Mouse (Mus musculus) liver, adult 2 months (tissue): ENCODE data around the gene Mgme1. TPM values are rescaled to one million over a fixed set of nuclear protein-coding genes. Genes with fewer than 3 reads are reported as not detected.

Source experiments
- DNase-seq: peaks from one replicate; pipeline ENCODE4 v3.0.0-alpha.2; 2011; ENCODE audit warnings: low read depth, low spot score; ENCODE audit errors: extremely low read depth
- H3K27ac ChIP-seq: fragments of 200-500 bp; replicated peaks from 2 replicates; pipeline ENCODE4 v1.5.1; 2012; ENCODE audit warnings: low read depth, mild to moderate bottlenecking, control low read depth, inconsistent platforms, low read length; ENCODE audit not compliant: insufficient read depth
- H3K27me3 ChIP-seq: fragments of 200-500 bp; 2 replicates; pipeline ENCODE4 v1.6.1; 2012; ENCODE audit warnings: mild to moderate bottlenecking, moderate library complexity, low read length, inconsistent platforms; ENCODE audit not compliant: control insufficient read depth, insufficient read depth
- H3K36me3 ChIP-seq: fragments of 200-500 bp; 2 replicates; pipeline ENCODE4 v1.6.1; 2012; ENCODE audit warnings: low read length, inconsistent platforms; ENCODE audit not compliant: control insufficient read depth, insufficient read depth
- H3K4me1 ChIP-seq: fragments of 200-500 bp; 2 replicates; pipeline ENCODE4 v1.6.1; 2011; ENCODE audit warnings: low read length; ENCODE audit not compliant: control insufficient read depth, insufficient read depth
- H3K4me3 ChIP-seq: fragments of 200-500 bp; 2 replicates; pipeline ENCODE4 v1.5.1; 2011; ENCODE audit warnings: low read depth, mild to moderate bottlenecking, control low read depth, low read length, moderate library complexity; ENCODE audit not compliant: insufficient read depth
- H3K79me2 ChIP-seq: fragments of 200-500 bp; 2 replicates; pipeline ENCODE4 v1.6.1; 2012; ENCODE audit warnings: inconsistent platforms, mild to moderate bottlenecking, low read length, moderate library complexity; ENCODE audit not compliant: control insufficient read depth, insufficient read depth
- H3K9ac ChIP-seq: fragments of 200-500 bp; 2 replicates; pipeline ENCODE4 v1.6.1; 2012; ENCODE audit warnings: low read depth, mild to moderate bottlenecking, control low read depth, inconsistent platforms, low read length
- CTCF ChIP-seq: fragments of 200-500 bp; IDR thresholded peaks from 2 replicates; pipeline ENCODE4 v1.5.1; 2011; ENCODE audit warnings: low read depth, low read length, control low read depth
- POLR2A ChIP-seq: fragments of 200-500 bp; IDR thresholded peaks from 2 replicates; pipeline ENCODE4 v1.6.1; 2011; ENCODE audit warnings: low read length, control low read depth; ENCODE audit not compliant: insufficient read depth; ENCODE audit errors: extremely low read depth
- WGBS: fragments of 180-500 bp; shearing (Covaris S2); methylation state at CpG from one replicate; pipeline ENCODE4 v1.1.7; 2018; 5-methylcytosine and 5-hydroxymethylcytosine counted together
- polyA plus RNA-seq: library from polyadenylated mRNA; depleted of rRNA; stranded (reverse); fragments of >200 nt; gene quantifications from 2 replicates; pipeline ENCODE4 v1.2.3, GENCODE M21; 2012
- total RNA-seq: library from RNA; depleted of rRNA; stranded (reverse); fragments of >200 nt; gene quantifications from 2 replicates; pipeline ENCODE4 v1.2.3, GENCODE M21; 2014

Mgme1 gene
- total and polyA plus RNA-seq, 2 experiments = 3.0 to 7.2 TPM

DNA sequence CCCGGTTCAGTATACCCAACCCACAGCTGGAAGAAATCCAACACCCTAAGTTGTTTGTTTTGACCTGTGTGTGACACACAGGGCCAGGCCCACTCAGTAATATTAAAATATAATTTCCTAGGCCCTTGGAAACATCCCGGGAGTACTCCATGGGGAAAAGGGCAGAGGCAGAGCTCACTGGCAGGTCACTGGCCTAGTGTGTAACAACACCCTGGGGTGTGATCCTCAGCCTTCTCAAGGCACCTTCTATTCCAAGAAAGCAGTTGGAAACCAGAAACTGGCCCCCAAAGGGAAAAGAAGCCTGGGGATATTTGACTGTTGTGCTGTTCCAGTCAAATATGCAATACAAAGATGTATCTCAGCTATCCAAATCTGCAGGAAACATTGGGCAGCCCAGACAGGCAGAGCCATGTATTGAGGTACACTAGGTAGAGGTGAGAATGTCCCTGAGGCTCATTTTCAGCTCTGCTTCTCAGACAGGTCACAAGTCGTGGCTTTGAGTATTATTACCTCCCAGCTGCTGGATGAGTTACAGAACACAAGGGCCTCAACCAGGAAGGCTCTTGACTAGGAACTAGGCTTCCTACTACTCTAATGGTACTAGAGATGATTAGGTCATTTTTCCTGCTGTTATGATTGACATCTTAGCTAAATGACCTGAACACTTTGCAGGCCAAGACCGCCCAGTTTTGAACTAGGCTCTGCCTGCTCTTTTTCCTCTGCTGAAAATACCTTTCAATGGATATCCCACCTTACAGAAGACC is 21.7 kb upstream of the Mgme1 start:
- no peak for DNase-seq
- no peak overlapping the region for H3K27ac ChIP-seq
- WGBS = 58% methylated on average over 4 of the region's 4 CpGs

DNA sequence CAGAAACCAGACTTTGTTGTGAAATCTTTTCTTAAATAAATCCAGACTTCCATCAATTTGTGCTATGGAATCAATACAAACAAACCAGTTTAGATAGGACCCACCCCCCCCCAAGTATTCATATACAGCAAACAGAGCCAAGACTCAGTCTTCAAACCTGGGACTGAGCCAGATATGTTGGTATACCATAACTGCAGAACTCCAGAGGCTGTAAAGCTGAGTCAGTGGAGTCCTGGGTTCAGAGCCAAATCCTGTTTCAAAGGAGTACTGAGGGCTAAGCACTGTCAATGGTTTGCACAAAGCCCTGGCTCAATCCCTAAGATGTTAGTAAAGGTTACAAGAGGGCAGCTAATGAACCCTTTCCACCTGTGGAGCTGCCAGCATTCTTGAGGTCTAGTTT is 20.4 kb upstream of the Mgme1 start:
- no peak for TF ChIP-seq POLR2A
- no peak for TF ChIP-seq CTCF
- Histone ChIP-seq H3K79me2 (no peaks in the 10 kb centered on the region), H3K36me3 (peaks cover 54% of the 10 kb centered on the region), H3K4me1 (peaks cover 10% of the 10 kb centered on the region), H3K4me3 (no peak overlapping the region), H3K9ac (no peak overlapping the region), H3K27ac (no peak overlapping the region), H3K27me3 (no peaks in the 10 kb centered on the region)
- DNase-seq = no peak

More for the DNA sequence above, 21.7 kb upstream of the Mgme1 start:
- TF ChIP-seq POLR2A = no peak
- TF ChIP-seq CTCF = no peak
- Histone ChIP-seq H3K4me1 (peaks cover 10% of the 10 kb centered on the region), H3K79me2 (no peaks in the 10 kb centered on the region), H3K4me3 (no peak overlapping the region), H3K9ac (no peak overlapping the region), H3K36me3 (peaks cover 41% of the 10 kb centered on the region), H3K27me3 (no peaks in the 10 kb centered on the region)

DNA sequence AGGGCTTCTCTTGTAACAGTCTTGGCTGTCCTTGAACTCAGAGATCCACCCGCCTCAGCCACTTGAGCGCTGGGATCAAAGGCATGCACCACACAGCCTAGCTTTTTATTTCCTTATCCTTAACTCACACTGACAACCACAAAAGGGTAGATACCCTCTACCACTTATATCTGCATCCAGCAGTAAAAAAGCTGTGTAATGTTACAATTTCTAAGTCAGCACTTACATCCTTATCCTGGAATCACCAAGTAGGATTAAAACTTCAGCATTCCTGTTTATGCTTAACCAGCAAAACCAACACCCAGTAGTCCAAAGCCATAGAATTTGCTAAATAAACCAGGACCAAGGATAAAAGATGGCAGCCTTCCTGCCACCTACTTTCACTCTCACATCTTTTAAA is 7.6 kb upstream of the Mgme1 start:
- Histone ChIP-seq H3K4me3 (no peak overlapping the region), H3K79me2 (peaks cover 24% of the 10 kb centered on the region; the same call in 1 of the 2 replicates), H3K36me3 (peaks cover 28% of the 10 kb centered on the region), H3K27me3 (no peaks in the 10 kb centered on the region), H3K27ac (no peak overlapping the region), H3K9ac (no peak overlapping the region), H3K4me1 (peaks cover 23% of the 10 kb centered on the region)
- DNase-seq = no peak
- no peak for TF ChIP-seq CTCF
- TF ChIP-seq POLR2A = no peak
- 56% methylated on average over 2 of the region's 2 CpGs for whole genome bisulfite sequencing

DNA sequence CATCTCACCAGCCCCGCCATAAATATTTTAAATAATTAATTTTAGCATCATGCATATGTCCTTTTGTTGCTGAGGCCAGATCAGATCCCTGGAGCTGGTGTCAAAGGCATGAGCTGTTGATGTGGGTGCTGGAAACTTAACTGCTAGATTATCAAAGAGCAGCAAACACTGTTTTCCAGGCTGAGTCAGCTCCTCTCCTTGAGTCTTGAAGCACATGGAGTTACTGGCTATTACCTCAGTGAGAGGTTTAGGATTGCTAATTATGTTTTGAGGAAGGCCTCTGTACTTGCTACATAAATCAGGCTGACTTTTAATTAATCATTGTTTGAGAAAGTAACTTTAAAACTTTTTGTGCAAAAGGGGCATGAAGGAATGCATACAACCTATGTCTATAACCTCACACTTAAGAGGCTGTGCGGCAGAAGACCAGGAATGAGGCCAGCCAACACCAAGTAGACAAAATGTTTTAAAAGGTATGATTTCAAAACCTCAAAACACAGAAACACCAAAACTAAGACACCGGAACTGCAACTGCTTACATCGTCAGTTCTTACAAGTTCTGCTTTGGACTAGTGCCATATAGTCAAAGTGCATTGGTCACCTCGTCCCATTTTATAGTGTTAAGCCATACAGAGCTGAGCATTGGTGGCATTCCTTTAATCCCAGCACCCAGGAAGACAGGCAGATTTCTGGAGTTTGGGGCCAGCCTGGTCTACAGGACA is 5.9 kb upstream of the Mgme1 start:
- Histone ChIP-seq H3K4me1 (peaks cover 23% of the 10 kb centered on the region), H3K79me2 (peaks cover 24% of the 10 kb centered on the region; the same call in 1 of the 2 replicates), H3K4me3 (no peak overlapping the region), H3K27ac (peak overlapping the region; percentile 49), H3K27me3 (no peaks in the 10 kb centered on the region), H3K9ac (peak overlapping the region; percentile 11; the same call in 1 of the 2 replicates), H3K36me3 (peaks cover 11% of the 10 kb centered on the region)
- no peak for TF ChIP-seq CTCF
- no peak for TF ChIP-seq POLR2A
- 22% methylated on average over 5 of the region's 5 CpGs for WGBS
- DNase-seq = peak; percentile 74

DNA sequence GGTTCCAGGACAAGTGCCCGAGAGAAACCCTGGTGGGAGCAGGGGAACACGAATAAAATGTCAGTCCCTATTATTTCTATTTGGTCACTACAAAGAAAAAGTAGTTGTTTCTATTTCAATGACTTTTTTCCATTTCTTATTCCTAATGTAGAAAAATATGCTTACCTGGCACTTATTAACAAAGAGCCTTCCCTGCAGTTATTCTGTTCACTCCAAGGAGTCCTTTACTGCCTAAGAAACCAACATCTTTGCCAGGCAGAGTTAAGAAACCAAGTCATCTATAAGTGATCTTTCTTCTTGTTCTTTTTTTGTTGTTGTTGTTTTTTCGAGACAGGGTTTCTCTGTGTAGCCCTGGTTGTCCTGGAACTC is 5.4 kb upstream of the Mgme1 start:
- no peak for TF ChIP-seq CTCF
- TF ChIP-seq POLR2A = no peak
- Histone ChIP-seq H3K9ac (peak overlapping the region; percentile 11; the same call in 1 of the 2 replicates), H3K4me1 (peaks cover 23% of the 10 kb centered on the region)

More for the DNA sequence above, 5.4 kb upstream of the Mgme1 start:
- no peak overlapping the region for H3K4me3 ChIP-seq
- H3K27ac ChIP-seq = peak overlapping the region; percentile 49
- no peaks in the 10 kb centered on the region for H3K27me3 ChIP-seq
- 57% methylated on average over 3 of the region's 3 CpGs for WGBS
- peaks cover 9% of the 10 kb centered on the region; the same call in 1 of the 2 replicates for H3K36me3 ChIP-seq
- peaks cover 24% of the 10 kb centered on the region; the same call in 1 of the 2 replicates for H3K79me2 ChIP-seq
- DNase-seq = no peak
